Mouse (Mus musculus): ENCODE results near the gene Brd1. TPM values are rescaled to one million over a fixed set of nuclear protein-coding genes. Genes with fewer than 3 reads are reported as not detected.

The Brd1 gene
- polyA plus RNA-seq, 1 experiment: 26.4 TPM

DNA sequence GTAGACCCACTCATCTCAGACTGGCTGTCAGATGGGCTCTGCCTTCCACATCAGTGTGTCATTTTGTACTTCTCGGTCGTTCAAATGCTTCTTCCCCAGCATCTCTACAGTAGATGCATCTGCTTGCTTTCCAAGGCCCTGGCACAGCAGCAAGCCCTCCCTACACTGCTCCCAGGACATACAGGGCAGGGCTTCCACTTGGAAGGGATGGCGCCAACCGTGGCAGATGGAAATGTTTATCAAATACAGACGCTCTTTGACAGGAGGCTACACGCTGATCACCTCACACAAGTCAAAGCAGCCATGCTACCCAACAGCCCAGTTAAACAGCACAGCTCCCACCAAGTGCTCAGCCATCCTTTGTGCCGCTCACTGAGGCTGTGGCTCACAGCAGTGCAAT lies 9.7 kb downstream of the Brd1 start:
- no peak overlapping the region for H3ac ChIP-seq (ENCODE audit: control insufficient read depth, insufficient read length)
- H3K79me2 ChIP-seq (ENCODE audit: control insufficient read depth, insufficient read depth): peaks cover 91% of the 10 kb centered on the region
- no peak for TF ChIP-seq MYOG (IDR thresholded peaks at IDR 0.05; ENCODE audit: control insufficient read depth in 1 of 3, insufficient read depth in 1 of 3, insufficient read length in 2 of 3, low read depth in 2 of 3)
- no peak for TF ChIP-seq CEBPB (IDR thresholded peaks at IDR 0.05; ENCODE audit: insufficient read depth, poor library complexity, severe bottlenecking)
- no peak for TF ChIP-seq SRF (IDR thresholded peaks at IDR 0.05; ENCODE audit: control insufficient read depth, insufficient read length, low read depth)
- TF ChIP-seq POLR2A (IDR thresholded peaks at IDR 0.05; ENCODE audit: insufficient read length, low read depth): no peak
- TF ChIP-seq TCF12 (IDR thresholded peaks at IDR 0.05; ENCODE audit: insufficient read depth, poor library complexity, severe bottlenecking): no peak
- TF ChIP-seq MAX (IDR thresholded peaks at IDR 0.05; ENCODE audit: low read depth): no peak
- no peak for TF ChIP-seq POLR2AphosphoS2 (IDR thresholded peaks at IDR 0.05; ENCODE audit: insufficient read length, low read depth)
- TF ChIP-seq USF1 (IDR thresholded peaks at IDR 0.05; ENCODE audit: low read depth): no peak
- TF ChIP-seq E2F4 (IDR thresholded peaks at IDR 0.05; ENCODE audit: insufficient read depth): no peak
- TF ChIP-seq TCF3 (IDR thresholded peaks at IDR 0.05; ENCODE audit: insufficient read length, low read depth): no peak
- no peak for TF ChIP-seq MYOD1 (IDR thresholded peaks at IDR 0.05; ENCODE audit: control insufficient read depth in 1 of 3, insufficient read length in 2 of 3, low read depth in 2 of 3)
- TF ChIP-seq REST (IDR thresholded peaks at IDR 0.05; ENCODE audit: insufficient read depth, insufficient read length): no peak
- H3K27me3 ChIP-seq (ENCODE audit: control insufficient read depth, insufficient read depth, insufficient read length): no peaks in the 10 kb centered on the region
- no peak overlapping the region for H3K4me2 ChIP-seq (ENCODE audit: low read depth)
- peaks cover 63% of the 10 kb centered on the region for H3K36me3 ChIP-seq (ENCODE audit: control insufficient read depth, insufficient read depth)
- no peak overlapping the region for H3K4me3 ChIP-seq

DNA sequence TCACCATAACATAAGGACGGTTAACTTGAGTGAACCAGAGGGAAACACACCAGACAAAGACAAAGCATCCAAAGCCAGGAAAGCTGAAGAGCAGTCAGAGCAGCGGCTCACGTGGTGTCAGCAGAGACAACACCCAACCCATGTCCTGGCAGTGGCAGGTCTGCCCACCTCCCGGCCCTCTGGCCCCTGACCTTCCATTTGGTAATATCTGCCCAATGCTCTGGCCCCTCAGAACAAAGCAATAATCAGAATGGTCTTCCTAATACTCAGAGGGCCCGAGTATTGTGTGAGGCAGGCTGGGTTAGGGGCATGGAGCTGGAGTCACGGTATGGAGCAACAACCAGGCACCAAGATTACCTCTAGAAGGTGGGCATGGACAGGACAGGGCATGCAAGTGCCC lies 10.8 kb downstream of the Brd1 start:
- Histone ChIP-seq H3K36me3 (ENCODE audit: control insufficient read depth, insufficient read depth) (peaks cover 54% of the 10 kb centered on the region), H3K4me3 (no peak overlapping the region), H3ac (ENCODE audit: control insufficient read depth, insufficient read length) (no peak overlapping the region), H3K79me2 (ENCODE audit: control insufficient read depth, insufficient read depth) (peaks cover 91% of the 10 kb centered on the region), H3K4me2 (ENCODE audit: low read depth) (no peak overlapping the region), H3K27me3 (ENCODE audit: control insufficient read depth, insufficient read depth, insufficient read length) (no peaks in the 10 kb centered on the region)
- TF ChIP-seq USF1 (IDR thresholded peaks at IDR 0.05; ENCODE audit: low read depth): no peak
- no peak for TF ChIP-seq POLR2A (IDR thresholded peaks at IDR 0.05; ENCODE audit: insufficient read length, low read depth)
- TF ChIP-seq SRF (IDR thresholded peaks at IDR 0.05; ENCODE audit: control insufficient read depth, insufficient read length, low read depth): no peak
- TF ChIP-seq CEBPB (IDR thresholded peaks at IDR 0.05; ENCODE audit: insufficient read depth, poor library complexity, severe bottlenecking): no peak
- TF ChIP-seq TCF3 (IDR thresholded peaks at IDR 0.05; ENCODE audit: insufficient read length, low read depth): no peak
- TF ChIP-seq REST (IDR thresholded peaks at IDR 0.05; ENCODE audit: insufficient read depth, insufficient read length): no peak
- TF ChIP-seq E2F4 (IDR thresholded peaks at IDR 0.05; ENCODE audit: insufficient read depth): no peak
- no peak for TF ChIP-seq POLR2AphosphoS2 (IDR thresholded peaks at IDR 0.05; ENCODE audit: insufficient read length, low read depth)
- TF ChIP-seq MAX (IDR thresholded peaks at IDR 0.05; ENCODE audit: low read depth): no peak
- no peak for TF ChIP-seq MYOG (IDR thresholded peaks at IDR 0.05; ENCODE audit: control insufficient read depth in 1 of 3, insufficient read depth in 1 of 3, insufficient read length in 2 of 3, low read depth in 2 of 3)
- no peak for TF ChIP-seq MYOD1 (IDR thresholded peaks at IDR 0.05; ENCODE audit: control insufficient read depth in 1 of 3, insufficient read length in 2 of 3, low read depth in 2 of 3)
- TF ChIP-seq TCF12 (IDR thresholded peaks at IDR 0.05; ENCODE audit: insufficient read depth, poor library complexity, severe bottlenecking): no peak

DNA sequence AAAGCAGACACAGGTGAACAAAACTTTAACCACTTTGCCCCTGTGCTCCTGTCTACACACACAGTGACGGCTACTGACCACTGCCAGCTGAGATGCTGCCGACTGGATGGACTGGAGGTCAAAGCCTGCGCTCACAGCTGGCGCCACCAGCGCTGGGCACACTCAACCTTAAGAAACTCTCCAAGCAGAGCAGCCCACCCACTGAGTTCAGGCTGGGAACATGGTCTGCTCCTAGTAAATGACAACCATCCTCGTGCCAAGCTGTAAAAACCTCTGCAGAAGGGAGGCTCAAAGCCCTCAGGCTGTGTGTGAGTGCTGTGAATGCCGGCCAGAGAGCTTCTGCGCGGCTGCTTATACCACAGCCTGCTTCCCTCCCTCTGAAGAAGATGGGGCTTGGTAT lies 16.8 kb downstream of the Brd1 start:
- Histone ChIP-seq H3K27me3 (ENCODE audit: control insufficient read depth, insufficient read depth, insufficient read length) (no peaks in the 10 kb centered on the region), H3K36me3 (ENCODE audit: control insufficient read depth, insufficient read depth) (peaks cover 65% of the 10 kb centered on the region), H3ac (ENCODE audit: control insufficient read depth, insufficient read length) (no peak overlapping the region), H3K79me2 (ENCODE audit: control insufficient read depth, insufficient read depth) (peaks cover 65% of the 10 kb centered on the region), H3K4me2 (ENCODE audit: low read depth) (no peak overlapping the region), H3K4me3 (no peak overlapping the region)
- TF ChIP-seq MAX (IDR thresholded peaks at IDR 0.05; ENCODE audit: low read depth): no peak
- TF ChIP-seq MYOD1 (IDR thresholded peaks at IDR 0.05; ENCODE audit: control insufficient read depth in 1 of 3, insufficient read length in 2 of 3, low read depth in 2 of 3): no peak
- no peak for TF ChIP-seq TCF12 (IDR thresholded peaks at IDR 0.05; ENCODE audit: insufficient read depth, poor library complexity, severe bottlenecking)
- no peak for TF ChIP-seq SRF (IDR thresholded peaks at IDR 0.05; ENCODE audit: control insufficient read depth, insufficient read length, low read depth)

DNA sequence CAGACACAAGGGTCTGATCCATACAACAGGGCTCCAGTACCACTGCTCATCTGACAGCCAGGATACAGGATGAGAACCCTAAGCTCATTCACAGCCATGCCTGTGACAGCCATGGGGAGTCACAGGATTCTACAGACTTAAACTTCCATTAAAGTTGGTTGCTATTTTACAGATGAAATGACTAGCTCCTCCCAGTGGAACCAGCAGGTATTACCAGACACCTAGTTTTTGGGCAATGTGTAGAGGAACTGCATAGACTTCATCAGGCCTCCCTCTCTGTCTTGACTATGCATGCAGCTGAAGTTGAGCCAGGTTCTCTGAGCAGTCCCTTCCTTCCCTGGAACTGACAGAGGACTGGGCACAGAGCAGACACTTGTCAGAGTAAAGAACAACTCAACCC lies 17.7 kb downstream of the Brd1 start:
- H3K79me2 ChIP-seq (ENCODE audit: control insufficient read depth, insufficient read depth): peaks cover 56% of the 10 kb centered on the region
- peaks cover 64% of the 10 kb centered on the region for H3K36me3 ChIP-seq (ENCODE audit: control insufficient read depth, insufficient read depth)
- no peaks in the 10 kb centered on the region for H3K27me3 ChIP-seq (ENCODE audit: control insufficient read depth, insufficient read depth, insufficient read length)
- TF ChIP-seq POLR2AphosphoS2 (IDR thresholded peaks at IDR 0.05; ENCODE audit: insufficient read length, low read depth) (no peak), CEBPB (IDR thresholded peaks at IDR 0.05; ENCODE audit: insufficient read depth, poor library complexity, severe bottlenecking) (no peak), TCF12 (IDR thresholded peaks at IDR 0.05; ENCODE audit: insufficient read depth, poor library complexity, severe bottlenecking) (no peak), SRF (IDR thresholded peaks at IDR 0.05; ENCODE audit: control insufficient read depth, insufficient read length, low read depth) (no peak)
- H3ac ChIP-seq (ENCODE audit: control insufficient read depth, insufficient read length): no peak overlapping the region
- H3K4me2 ChIP-seq (ENCODE audit: low read depth): no peak overlapping the region
- H3K4me3 ChIP-seq: no peak overlapping the region

DNA sequence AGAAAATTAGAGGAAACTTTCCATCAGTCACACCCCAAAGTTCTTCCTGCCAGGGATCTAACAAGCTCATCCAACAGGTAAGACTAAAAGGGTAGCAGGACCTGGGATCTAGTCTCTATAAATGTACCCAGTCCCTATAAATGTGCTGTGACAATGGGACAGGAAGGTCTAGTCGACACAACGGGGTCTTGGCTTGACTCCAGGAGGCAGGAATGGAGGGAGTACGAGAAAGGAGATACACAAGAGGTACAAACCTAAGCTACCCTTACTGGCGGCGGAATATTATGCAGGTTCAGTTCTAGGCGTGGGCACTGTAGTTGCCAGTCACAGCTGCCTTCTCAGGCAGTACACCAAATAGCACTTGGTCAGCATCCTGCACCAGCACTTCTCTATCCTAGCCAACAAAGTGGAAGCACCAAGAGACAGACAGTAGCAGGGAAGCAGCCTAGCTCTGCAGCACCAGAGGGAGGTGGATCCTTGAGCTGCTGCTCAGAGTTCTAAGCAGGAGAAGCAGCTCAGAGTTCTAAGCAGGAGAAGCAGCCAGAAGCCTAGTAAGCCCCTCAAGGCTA lies 19.9 kb downstream of the Brd1 start:
- H3K4me2 ChIP-seq (ENCODE audit: low read depth): no peak overlapping the region
- no peak overlapping the region for H3K4me3 ChIP-seq
- no peak overlapping the region for H3ac ChIP-seq (ENCODE audit: control insufficient read depth, insufficient read length)
- H3K27me3 ChIP-seq (ENCODE audit: control insufficient read depth, insufficient read depth, insufficient read length): no peaks in the 10 kb centered on the region
- H3K79me2 ChIP-seq (ENCODE audit: control insufficient read depth, insufficient read depth): peaks cover 37% of the 10 kb centered on the region
- H3K36me3 ChIP-seq (ENCODE audit: control insufficient read depth, insufficient read depth): peaks cover 79% of the 10 kb centered on the region
- no peak for TF ChIP-seq CEBPB (IDR thresholded peaks at IDR 0.05; ENCODE audit: insufficient read depth, poor library complexity, severe bottlenecking)
- TF ChIP-seq POLR2AphosphoS2 (IDR thresholded peaks at IDR 0.05; ENCODE audit: insufficient read length, low read depth): peak; percentile 31

Data from myocyte (in vitro differentiated cells).